Mouse (Mus musculus) olfactory bulb, adult 2 months (tissue): ENCODE results near the gene Efna1.

Source experiments
- CTCF ChIP-seq: fragments of 200-500 bp; IDR thresholded peaks from 2 replicates; pipeline ENCODE4 v1.5.1; 2012; ENCODE audit warnings: low read depth, mild to moderate bottlenecking, low read length, moderate library complexity; ENCODE audit not compliant: insufficient read depth
- POLR2A ChIP-seq: fragments of 200-500 bp; IDR thresholded peaks from 2 replicates; pipeline ENCODE4 v1.6.1; 2012; ENCODE audit warnings: mild to moderate bottlenecking, low read depth, low read length, moderate library complexity; ENCODE audit not compliant: insufficient read depth

- no peak for TF ChIP-seq CTCF
- no peak for TF ChIP-seq POLR2A
Measured at GRCm38 (mm10) chr3:89242331-89242895, 38.5 kb downstream of the Efna1 start.
